Mouse (Mus musculus): ENCODE measurements around the gene Epn1. TPM values are rescaled to one million over a fixed set of nuclear protein-coding genes. Genes with fewer than 3 reads are reported as not detected.
"Not testable (repeated sequence)": the region's sequence is repeated elsewhere in the genome, so short reads cannot be mapped to it uniquely, and the experiment has no call there.

Gene Epn1
- total RNA-seq, 2 experiments from 2014 or later = 454 to 461 TPM

DNA sequence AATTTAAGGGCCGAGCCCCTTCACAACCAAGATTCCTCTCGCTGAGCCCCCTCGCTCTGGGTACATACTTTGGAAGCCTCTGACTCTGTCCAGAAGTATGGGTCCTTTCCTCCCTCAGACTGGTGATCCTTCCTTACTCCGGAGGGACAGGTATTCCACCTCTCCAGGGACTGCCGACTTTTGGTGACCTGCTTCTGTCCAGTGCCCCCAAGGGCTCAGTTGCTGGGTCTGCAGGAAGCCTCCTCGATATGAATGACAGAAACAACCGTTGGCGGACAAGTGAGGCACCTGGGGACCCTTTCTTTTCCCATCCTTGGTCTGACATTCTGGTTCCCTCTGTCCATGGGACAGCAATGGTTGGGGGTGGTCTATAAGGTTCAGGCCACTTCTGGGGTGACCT lies 22.7 kb upstream of the Epn1 start:
- intact Hi-C loops (cut with DNase I) = no loop called here
- no peak for DNase-seq (ENCODE audit: low spot score in 2 of 2)

DNA sequence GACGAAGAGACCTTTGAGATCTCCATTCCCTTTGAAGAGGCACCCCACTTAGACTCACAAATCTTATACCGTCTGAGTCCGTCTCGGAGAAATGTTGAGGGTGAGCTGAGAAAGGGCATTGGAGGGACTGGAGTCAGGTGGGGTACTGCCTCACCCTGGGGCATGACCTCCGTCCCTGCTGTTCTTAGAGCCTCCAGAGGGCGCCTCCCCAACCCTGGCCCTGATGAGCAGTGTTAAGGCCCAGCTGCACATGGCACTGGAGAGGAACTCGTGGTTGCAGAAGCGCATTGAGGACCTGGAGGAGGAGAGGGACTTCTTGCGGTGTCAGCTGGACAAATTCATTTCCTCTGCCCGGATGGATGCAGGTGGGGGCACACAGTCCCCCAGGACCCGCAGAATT lies 22.2 kb upstream of the Epn1 start:
- DNase-seq (ENCODE audit: low spot score in 2 of 2) = no peak
- intact Hi-C loops (cut with DNase I) = no loop called here

DNA sequence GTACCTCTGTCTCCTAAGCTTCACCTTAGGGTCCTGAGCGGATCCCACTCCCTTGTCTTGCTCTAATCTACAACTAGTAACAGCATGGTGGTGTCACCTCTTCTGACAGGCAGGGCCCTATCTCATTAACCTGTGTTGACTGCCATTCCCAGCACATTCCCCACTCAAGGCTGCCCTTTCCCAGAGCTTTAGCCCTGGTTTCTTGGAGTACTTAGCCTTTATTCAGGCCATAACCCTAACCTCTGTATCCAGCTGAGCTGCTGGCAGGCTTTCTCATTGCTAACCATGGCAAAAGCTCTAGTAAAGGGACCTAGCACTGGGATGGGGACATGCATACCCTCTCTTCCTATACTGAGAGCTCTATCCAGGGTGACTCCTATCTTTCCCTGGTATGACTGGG lies 21.4 kb upstream of the Epn1 start:
- intact Hi-C loops (cut with DNase I) = no loop called here
- no peak for DNase-seq (ENCODE audit: low spot score in 2 of 2)

DNA sequence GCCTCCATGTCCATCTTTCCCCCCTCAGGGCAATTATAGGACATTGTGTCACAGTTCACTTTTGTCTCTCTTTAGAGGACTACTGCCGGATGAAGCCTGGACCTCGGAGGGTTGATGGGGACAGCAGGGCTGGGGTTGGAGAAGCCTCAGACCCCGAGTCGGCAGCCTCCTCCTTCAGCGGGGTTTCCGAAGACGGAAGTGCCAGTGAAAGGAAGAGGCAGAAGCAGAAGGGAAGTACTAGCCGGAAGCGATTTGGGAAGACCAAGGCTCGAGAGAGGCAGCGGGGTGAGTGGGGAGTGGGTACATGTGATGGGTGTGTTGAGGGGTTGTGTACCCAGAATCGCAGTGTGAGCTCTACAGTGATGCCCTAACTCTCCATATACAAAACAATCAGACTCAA lies 20.6 kb upstream of the Epn1 start:
- intact Hi-C loops (cut with DNase I) = no loop called here
- DNase-seq (ENCODE audit: low spot score in 2 of 2) = no peak

DNA sequence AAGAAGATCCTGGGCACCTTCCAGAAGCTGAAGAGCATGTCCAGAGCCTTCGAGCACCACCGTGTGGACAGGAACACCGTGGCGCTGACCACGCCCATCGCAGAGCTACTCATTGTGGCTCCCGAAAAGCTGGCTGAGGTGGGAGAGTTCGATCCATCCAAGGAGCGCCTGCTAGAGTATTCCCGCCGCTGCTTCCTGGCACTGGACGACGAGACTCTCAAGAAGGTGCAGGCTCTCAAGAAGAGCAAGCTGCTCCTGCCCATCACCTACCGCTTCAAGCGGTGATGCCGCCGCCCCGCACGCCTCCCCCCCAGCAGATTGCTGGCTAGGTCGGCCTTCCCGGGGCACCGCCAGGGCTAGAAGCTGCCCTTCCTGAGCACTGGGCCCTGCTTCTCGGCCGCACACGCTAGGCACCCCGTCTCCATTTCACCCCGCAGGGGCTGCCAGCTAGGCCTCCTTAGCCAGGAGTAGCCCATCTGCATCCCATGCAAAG lies 19.8 kb upstream of the Epn1 start:
- intact Hi-C loops (cut with DNase I) = loop anchor here (10.0 kb wide), 1 partner anchor 925 kb away; the partner anchor contains the start of gene Leng8
- peak; percentile 81 to 85 for DNase-seq (ENCODE audit: low spot score in 2 of 2)

DNA sequence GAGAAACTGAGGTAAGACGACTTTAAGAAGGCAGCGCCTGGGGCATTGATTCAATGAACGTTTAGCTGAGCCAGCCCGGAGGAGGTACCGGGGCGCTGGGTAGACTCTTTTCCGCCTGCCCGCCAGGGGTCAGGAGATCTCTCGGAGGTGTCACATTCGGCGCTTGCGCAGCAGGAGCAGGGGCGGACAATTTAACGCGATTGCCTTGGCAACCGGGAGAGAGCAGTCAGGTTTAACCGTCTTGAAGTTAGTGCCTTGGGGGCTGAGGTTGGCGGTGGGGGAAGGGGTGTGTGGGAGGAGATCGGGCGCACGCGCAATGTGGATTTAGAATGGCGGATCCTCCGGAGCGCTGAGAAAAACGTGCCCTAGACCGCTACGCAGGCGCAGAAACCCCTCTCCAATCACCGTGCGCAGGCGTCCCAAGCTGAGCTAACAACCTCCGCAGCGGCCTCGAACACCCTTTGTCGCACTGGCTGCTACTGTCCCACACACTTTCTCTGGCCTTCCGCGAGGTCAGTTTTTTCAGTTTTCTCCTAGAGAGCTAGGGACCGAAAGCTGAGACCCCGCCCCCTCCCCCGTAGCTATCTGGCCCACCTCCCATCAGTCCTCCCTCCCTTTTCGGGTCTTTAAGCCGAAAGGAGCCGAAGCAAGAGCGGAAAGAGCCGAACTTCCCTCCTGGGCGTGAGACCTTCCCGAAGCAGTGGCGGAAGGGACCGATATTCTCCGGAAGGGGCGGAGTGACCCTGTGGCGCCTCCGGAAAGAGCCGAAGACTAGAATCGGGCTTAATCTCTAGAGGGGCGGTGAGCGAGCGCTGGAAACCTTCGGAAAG lies 18.9 kb upstream of the Epn1 start:
- intact Hi-C loops (cut with DNase I) = loop anchor here (1.0 to 10.0 kb wide), 2 partner anchors 41 to 926 kb away; partner anchors contain the start of genes Ccdc106, Leng8 and Zfp865
- peak; percentile 99 for DNase-seq (ENCODE audit: low spot score in 2 of 2)

DNA sequence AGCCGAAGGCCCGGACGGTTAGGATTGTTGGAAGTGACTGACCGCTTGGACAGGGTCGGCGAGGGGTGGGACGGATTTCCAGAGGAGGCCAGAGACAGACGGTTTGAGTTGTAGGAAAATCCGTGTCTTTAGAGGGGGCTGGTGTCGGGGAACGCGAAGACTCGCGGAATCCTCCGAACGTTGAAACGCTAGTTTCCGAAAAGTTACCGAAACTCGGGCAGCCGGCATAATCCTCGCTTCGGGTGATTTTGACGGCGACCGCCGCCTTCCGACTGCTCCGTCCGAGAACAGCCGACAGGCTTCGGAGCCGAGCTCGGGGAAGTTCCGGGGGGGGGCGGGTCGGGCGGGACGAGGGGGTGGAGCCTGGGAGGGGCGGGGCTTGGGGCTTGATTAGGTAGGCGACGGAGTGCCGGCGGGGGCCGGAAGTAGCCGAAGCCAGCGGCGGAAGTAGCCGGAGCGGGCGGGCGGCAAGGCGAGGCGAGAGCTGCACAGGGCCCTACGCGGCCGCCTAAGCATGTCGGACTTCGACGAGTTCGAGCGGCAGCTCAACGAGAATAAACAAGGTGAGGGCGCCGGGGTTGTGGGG lies 18.2 kb upstream of the Epn1 start, which contains the start of gene U2af2:
U2af2 (plus strand) TSS at position 370 of the 586 bp plus-strand sequence.
- peak; percentile 92 to 94 for DNase-seq (ENCODE audit: low spot score in 2 of 2)
- intact Hi-C loops (cut with DNase I) = loop anchor here (1.0 to 10.0 kb wide), 3 partner anchors 18 to 927 kb away; partner anchors contain the start of genes Ccdc106, Epn1, Leng8 and Zfp865

DNA sequence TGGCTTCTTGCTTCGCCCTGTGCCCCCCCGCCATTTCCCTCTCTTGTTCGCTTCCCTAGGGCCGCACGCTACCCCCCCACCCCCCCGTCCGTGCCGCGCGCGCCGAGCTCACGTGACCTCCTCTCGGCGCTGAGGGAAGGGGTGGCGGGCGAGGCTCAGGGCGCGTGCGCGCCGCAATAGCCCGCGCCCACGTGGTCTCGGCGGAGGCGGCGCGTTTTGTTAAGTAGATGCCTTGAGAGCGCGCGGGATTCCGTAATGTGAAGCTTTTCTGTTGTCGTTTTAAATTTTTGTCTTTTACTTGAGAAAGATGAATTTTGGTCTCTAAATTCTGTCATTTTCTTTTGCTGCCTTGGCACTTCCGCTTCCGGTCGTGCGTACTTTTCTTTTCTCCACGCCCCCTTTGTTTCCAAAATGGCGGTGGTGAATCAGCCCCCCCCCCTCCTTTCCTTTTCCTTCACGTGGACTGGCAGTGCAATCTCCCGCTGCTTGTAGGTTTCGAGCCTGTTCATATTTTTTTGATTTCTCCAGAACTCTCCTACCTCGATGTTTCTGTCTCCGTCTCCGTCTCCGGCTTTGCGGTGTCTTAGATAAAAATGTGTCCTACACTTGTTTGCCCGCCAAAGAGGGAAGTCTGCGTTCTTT lies 17.6 kb upstream of the Epn1 start:
- DNase-seq (ENCODE audit: low spot score in 2 of 2) = peak; percentile 75 to 83
- intact Hi-C loops (cut with DNase I) = loop anchor here (1.0 to 10.0 kb wide), 2 partner anchors 18 to 928 kb away; partner anchors contain the start of genes Epn1 and Leng8

DNA sequence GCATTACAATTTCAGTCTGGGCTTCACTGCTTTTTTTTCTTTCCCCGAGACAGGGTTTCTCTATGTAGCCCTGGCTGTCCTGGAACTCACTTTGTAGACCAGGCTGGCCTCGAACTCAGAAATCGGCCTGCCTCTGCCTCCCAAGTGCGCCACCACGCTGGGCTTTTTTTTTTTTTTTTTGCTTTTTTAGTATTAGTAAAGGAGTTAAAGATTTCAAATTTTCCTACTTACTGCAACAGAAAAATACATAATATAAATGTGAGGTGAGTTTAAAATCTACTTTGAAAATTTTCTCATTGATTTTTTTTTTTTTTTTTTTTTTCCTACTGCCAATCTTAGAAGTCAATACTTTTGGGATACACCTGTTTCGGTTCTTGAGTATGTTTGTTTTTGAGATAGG lies 15.1 kb upstream of the Epn1 start:
- no peak for DNase-seq (ENCODE audit: low spot score in 2 of 2)
- intact Hi-C loops (cut with DNase I) = loop anchor here (10.0 kb wide), 1 partner anchor 930 kb away; the partner anchor contains the start of gene Leng8

DNA sequence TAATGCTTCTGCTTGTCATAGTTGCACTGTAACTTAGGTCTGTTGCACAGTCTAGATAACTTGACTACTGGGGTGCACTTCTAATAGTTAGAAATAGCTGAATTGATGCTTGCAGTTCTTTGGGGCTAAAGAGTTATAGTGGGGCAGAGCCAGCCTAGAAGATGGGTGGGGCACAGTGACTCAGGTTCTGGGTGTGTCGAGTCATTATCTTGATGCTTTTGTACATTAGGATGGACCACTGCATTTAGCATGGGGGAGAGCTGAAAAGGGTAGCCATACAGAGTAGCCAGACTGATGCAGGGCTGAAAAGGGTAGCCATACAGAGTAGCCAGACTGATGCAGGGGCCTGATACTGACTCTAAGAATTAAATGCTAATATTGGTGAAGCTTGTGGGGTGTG lies 6.4 kb upstream of the Epn1 start:
- no peak for DNase-seq (ENCODE audit: low spot score in 2 of 2)
- intact Hi-C loops (cut with DNase I) = no loop called here

DNA sequence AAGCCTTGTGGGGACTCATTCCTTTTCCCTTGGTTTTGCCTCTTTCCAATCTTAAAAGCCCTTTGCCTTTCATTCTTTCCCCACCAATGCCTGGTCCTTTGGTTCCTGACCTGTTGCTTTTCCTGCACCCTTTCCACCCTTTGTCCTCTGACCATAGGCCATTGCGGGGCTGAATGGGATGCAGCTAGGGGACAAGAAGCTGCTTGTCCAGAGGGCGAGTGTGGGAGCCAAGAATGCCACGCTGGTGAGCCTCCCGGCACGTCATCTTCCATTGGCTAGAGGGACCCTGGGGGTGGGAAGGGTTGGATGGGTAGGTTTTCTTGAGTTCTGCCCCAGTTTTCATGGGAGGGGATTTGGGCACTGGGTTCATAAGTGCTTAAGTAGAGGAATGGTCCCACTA lies 5.1 kb upstream of the Epn1 start:
- no peak for DNase-seq (ENCODE audit: low spot score in 2 of 2)
- intact Hi-C loops (cut with DNase I) = no loop called here

DNA sequence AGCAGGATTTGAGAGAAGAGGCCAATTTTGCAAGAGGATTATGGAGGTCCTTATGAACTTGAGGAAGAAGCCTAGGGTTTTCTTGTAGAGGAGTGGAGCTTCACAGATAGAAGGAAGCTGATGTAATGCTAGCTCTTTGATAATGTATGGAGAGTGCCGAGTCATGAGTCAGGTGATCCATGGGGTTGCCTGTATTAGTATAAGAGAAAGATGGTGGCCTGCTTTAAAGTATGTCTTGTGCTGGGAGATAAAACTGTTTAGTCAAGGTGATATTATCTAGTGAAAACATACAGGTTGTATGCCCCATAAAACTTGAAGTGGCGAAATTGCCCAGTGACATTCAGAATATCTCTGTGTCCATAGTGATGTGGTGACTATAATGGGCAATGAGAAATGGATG lies 3.1 kb upstream of the Epn1 start:
- no peak for DNase-seq (ENCODE audit: low spot score in 2 of 2)
- intact Hi-C loops (cut with DNase I) = no loop called here

DNA sequence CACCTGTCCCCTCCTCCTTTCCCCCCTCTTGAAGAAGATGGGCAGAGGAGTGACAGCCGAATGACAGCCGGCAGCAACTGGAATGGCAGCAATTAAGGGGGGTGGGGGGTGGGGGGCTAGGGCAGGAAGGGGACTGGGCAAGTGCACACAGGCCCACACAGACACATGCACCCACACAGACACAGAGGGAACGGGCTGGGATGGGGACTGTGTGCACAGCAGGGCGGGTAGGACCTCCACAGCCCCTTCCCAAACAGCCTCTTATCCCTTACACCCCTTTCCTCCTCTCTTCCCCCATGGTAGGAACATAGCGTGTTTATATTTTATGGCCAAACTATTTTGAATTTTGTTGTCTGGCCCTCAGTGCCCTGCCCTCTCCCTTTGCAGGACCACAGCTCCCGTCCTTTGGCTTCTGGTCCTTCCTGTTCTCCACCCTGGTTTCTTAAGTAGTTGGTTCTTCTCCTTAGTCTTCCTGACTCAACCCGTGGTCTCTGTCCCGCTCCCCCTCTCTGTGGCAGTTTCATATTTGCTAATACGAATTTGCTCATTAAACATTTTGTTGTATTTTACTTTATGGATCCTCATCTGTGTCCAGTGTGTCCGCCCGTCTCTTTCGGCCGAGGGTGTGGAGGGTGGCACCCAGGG lies 548 bp upstream of the Epn1 start:
- intact Hi-C loops (cut with DNase I) = loop anchor here (1.0 to 10.0 kb wide), 3 partner anchors 17 to 1095 kb away; partner anchors contain the start of genes Rasl2-9, U2af2 and Zfp444
- DNase-seq (ENCODE audit: low spot score in 2 of 2) = not testable (repeated sequence)

DNA sequence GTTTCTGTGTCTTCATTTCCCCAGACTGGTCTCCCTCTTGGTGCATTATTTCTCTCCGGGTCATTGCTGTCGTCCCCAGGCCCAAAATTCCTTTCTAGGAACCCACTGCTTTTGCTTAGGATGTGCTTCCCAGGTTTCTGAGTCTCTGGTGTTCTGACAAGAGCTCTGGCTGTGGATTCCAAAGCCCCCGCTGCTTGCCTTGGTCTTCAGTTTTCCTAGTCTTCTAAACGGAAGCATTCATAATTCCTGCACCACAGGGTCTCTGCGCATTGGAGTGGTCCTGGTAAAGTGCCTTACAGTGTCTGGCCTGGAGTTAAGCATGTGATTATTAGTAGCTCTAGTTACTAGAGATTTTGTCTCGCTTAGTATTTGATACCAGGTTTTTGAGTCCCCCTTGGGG lies 780 bp downstream of the Epn1 start:
- intact Hi-C loops (cut with DNase I) = loop anchor here (1.0 to 10.0 kb wide), 3 partner anchors 19 to 1094 kb away; partner anchors contain the start of genes Rasl2-9, U2af2 and Zfp444
- DNase-seq (ENCODE audit: low spot score in 2 of 2) = no peak

DNA sequence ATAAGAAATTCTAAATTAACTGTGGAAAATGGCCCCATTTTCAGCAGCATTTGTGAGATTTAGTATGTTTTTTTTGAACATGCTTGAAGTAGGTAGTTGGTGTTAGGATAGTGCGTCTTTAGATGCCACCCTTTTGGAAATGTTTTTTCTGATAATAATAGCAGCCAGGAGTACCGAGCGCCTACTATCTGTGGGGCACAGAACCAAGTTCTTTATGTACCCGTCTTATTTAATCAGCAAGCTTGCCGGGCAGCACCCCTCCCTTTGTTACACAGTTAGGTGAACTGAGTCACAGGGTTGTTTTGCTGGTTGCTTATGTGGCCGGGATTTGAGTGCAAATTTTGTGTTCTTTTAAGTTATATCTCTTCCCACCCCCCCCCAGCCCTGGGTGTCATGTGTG lies 1.2 kb downstream of the Epn1 start:
- intact Hi-C loops (cut with DNase I) = loop anchor here (2.0 to 10.0 kb wide), 2 partner anchors 44 to 1094 kb away; partner anchors contain the start of genes Rasl2-9 and Zfp444
- no peak for DNase-seq (ENCODE audit: low spot score in 2 of 2)

DNA sequence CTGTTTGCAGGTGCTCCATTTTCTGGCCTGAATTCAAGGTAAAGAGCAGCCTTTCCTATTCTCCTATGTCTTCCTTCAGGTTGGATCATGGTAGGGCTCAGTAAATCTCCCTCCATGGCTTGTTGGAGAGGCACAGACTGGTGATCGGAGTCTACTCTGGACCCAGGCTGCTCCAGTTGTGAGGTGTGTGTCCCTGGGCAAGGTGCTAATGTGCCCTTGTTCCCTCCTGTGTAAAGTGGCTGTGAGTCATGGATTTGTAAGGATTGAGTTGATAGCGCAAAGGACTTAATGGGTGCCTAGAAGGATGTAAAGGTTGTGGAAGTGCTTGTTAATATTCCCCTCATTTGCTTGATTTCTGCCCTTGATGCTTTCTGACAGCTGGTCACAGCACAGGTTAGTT lies 1.9 kb downstream of the Epn1 start:
- intact Hi-C loops (cut with DNase I) = loop anchor here (2.0 to 10.0 kb wide), 2 partner anchors 43 to 1093 kb away; partner anchors contain the start of genes Rasl2-9 and Zfp444
- DNase-seq (ENCODE audit: low spot score in 2 of 2) = no peak

DNA sequence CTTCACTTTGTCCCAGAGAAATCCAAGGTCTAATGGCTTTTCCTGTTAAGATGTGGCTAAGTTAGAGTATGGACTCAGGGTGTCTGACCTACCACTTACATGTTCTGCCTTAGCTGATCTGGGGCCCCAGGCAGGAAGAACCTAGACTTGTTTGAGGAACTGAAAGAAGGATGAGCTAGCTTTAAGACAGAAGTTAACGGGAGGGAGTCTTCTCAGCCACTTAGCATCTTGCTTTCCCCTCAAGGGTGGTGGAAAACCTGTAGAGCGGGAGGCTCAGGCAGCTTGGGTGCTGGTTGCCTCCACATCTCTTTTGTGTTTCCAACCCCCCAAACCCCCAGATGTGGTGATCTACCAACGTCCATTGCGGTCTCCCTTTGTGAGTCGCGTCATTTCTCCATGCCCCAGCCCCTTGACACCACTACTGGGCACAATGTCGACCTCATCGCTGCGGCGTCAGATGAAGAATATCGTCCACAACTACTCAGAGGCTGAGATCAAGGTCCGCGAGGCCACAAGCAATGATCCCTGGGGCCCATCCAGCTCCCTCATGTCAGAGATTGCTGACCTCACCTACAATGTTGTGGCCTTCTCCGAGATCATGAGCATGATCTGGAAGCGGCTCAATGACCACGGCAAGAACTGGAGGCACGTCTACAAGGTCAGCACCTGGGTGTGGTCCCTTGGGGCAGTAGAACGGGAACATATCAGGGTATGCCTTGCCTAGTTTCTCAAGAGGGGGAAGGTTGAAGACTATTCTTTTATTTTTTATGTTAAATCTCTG lies 3.5 kb downstream of the Epn1 start:
- no peak for DNase-seq (ENCODE audit: low spot score in 2 of 2)
- intact Hi-C loops (cut with DNase I) = loop anchor here (10.0 kb wide), 1 partner anchor 1091 kb away; the partner anchor contains the start of gene Zfp444

DNA sequence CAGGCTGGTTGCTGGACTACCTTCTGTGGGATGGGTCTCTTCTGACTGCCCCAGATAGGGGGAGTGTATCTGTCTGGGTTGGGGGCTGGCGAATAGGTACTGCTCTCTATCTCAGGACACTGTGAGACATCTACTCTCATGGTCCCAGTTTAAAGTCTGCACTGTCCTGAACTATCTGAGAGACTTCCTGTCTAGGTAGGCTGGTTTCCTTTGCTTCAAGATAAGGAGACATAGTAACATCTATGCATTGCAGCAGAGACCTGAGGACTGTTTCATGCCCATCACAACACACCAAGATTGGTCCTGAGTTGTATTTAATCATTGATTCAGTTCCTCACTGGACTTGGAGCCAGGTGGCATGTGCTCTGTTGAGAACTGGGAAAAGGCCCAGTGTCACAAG lies 5.5 kb downstream of the Epn1 start:
- intact Hi-C loops (cut with DNase I) = loop anchor here (10.0 kb wide), 1 partner anchor 1089 kb away; the partner anchor contains the start of gene Zfp444

More for the DNA sequence above, 5.5 kb downstream of the Epn1 start:
- DNase-seq (ENCODE audit: low spot score in 2 of 2) = no peak

All from left cerebral cortex, postnatal 25 days (tissue).